Mouse (Mus musculus) cerebellum, adult 2 months (tissue): Measurements from ENCODE around the gene Ifna6.

Experiments used
- CTCF ChIP-seq: fragments of 200-500 bp; IDR thresholded peaks from 2 replicates; pipeline ENCODE4 v1.5.1; 2011; ENCODE audit warnings: low read depth, mild to moderate bottlenecking, control low read depth, low read length, moderate library complexity, borderline replicate concordance; ENCODE audit not compliant: insufficient read depth
- POLR2A ChIP-seq: fragments of 200-500 bp; IDR thresholded peaks from 2 replicates; pipeline ENCODE4 v1.6.1; 2011; ENCODE audit warnings: low read length, control low read depth, borderline replicate concordance; ENCODE audit not compliant: insufficient read depth

- TF ChIP-seq POLR2A (no peak), CTCF (no peak)
Measured at GRCm38 (mm10) chr4:88838828-88839227, 11.6 kb downstream of the Ifna6 start.
